Mouse (Mus musculus) thymus, adult 2 months (tissue): ENCODE results near the gene Rhbdl3.

Experiments
- CTCF ChIP-seq: fragments of 200-500 bp; IDR thresholded peaks from 2 replicates; pipeline ENCODE4 v1.5.1; 2012; ENCODE audit warnings: mild to moderate bottlenecking, control low read depth, low read length, moderate library complexity, borderline replicate concordance; ENCODE audit not compliant: control insufficient read depth, poor library complexity, insufficient read depth; ENCODE audit errors: extremely low read depth
- POLR2A ChIP-seq: fragments of 200-500 bp; IDR thresholded peaks from 2 replicates; pipeline ENCODE4 v1.6.1; 2012; ENCODE audit warnings: mild to moderate bottlenecking, low read length, control low read depth, moderate library complexity; ENCODE audit not compliant: control insufficient read depth, poor library complexity, insufficient read depth; ENCODE audit errors: extremely low read depth

GRCm38 (mm10) chr11:80301316-80302045 is 769 bp downstream of the Rhbdl3 start:
- TF ChIP-seq POLR2A (no peak), CTCF (no peak)
